Mouse (Mus musculus) bone marrow, adult 2 months (tissue): Measurements from ENCODE around the gene Mia2.

Source experiments
- CTCF ChIP-seq: fragments of 200-500 bp; IDR thresholded peaks from 2 replicates; pipeline ENCODE4 v1.5.1; 2011; ENCODE audit warnings: low read length, control low read depth; ENCODE audit not compliant: control insufficient read depth, insufficient read depth
- POLR2A ChIP-seq: fragments of 200-500 bp; IDR thresholded peaks from 2 replicates; pipeline ENCODE4 v1.6.1; 2011; ENCODE audit warnings: low read depth, mild to moderate bottlenecking, control low read depth, low read length, borderline replicate concordance; ENCODE audit not compliant: control insufficient read depth

GRCm38 (mm10) chr12:59093543-59093942 is 2.1 kb upstream of the Mia2 start:
- no peak for TF ChIP-seq CTCF
- TF ChIP-seq POLR2A = no peak
